21 mouse cellular contexts compared by ENCODE assay signal in the genomic region with DNA sequence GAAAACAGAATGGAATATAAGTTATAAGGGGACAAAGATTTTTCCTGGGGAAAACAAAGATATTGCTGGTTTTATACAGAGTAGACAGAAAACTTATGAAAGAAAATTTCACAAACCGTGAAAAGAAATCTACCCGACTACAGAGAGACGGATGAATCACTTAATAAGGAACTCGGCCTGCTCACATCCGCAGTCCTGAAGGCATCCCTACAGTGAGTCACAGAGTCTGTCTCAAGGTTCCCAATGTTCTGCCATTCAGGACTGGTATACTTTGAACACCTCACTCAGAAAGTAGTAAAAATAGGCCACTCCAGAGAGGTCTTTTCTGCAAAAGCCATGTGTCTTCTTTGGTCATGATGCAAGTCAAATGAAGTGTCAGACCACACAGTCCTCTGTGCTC.
A peak's percentile ranks its signal among the peaks of the same experiment; 100 is the strongest.
DNase-seq lines count a peak whose midpoint lies in the region; ATAC-seq and TF ChIP-seq lines count a peak whose summit lies in the region.
"Had no signal": no experiment of that assay in that cellular context is flagged by ENCODE, and none has a peak within 500 bp of the region (broad histone marks: within the 10 kb centered on the region; RNA-seq: fewer than 3 reads in every experiment).

No protein-coding gene starts in this region.

- no peak for ATAC-seq in forebrain, embryonic 15.5 days (replicated peaks)
- no peak for ATAC-seq in embryonic facial prominence, embryonic 15.5 days (ENCODE audit: insufficient number of reproducible peaks, low FRiP score, low TSS enrichment, low read depth)
- ATAC-seq: forebrain, embryonic 16.5 days; intestine, embryonic 16.5 days had no signal

- DNase-seq in forebrain, embryonic 10.5 days (ENCODE audit: extremely low spot score, low spot score), result no peak
- DNase-seq in embryonic facial prominence, embryonic 10.5 days (ENCODE audit: low spot score), result no peak
- DNase-seq in spleen, postnatal 36 days (ENCODE audit: low spot score in 2 of 2), result no peak
- no peak for DNase-seq in urinary bladder, adult 18-20 months (ENCODE audit: low spot score in 2 of 2)
- no peak for DNase-seq in lung, adult 2 months
- no peak for DNase-seq in cerebellum, postnatal 14 days
- DNase-seq: adrenal gland, postnatal 14 days; cerebellum, adult 2 months; cerebellum, postnatal 10 days; gastrocnemius, postnatal 14 days; heart, adult 2 months; heart, postnatal 14 days; kidney, adult 2 months had no signal

- WGBS in forebrain, embryonic 10.5 days, result 95% methylated on average over 5 of the region's 5 CpGs
- WGBS in forebrain, embryonic 15.5 days, result 93% methylated on average over 5 of the region's 5 CpGs
- WGBS in embryonic facial prominence, embryonic 10.5 days, result 90% methylated on average over 5 of the region's 5 CpGs
- WGBS in embryonic facial prominence, embryonic 15.5 days, result 62% methylated on average over 5 of the region's 5 CpGs
- 88% methylated on average over 5 of the region's 5 CpGs for WGBS in lung, adult 2 months

- H3K9ac ChIP-seq in forebrain, embryonic 15.5 days (replicated peaks), result no peak overlapping the region
- H3K9ac ChIP-seq in embryonic facial prominence, embryonic 15.5 days, result no peak overlapping the region
- H3K9ac ChIP-seq: heart, embryonic 15.5 days; hindbrain, embryonic 15.5 days had no signal

- H3K27me3 ChIP-seq in forebrain, embryonic 10.5 days (ENCODE audit: poor library complexity, severe bottlenecking), result no peaks in the 10 kb centered on the region
- H3K27me3 ChIP-seq in forebrain, embryonic 15.5 days, result no peaks in the 10 kb centered on the region
- no peaks in the 10 kb centered on the region for H3K27me3 ChIP-seq in embryonic facial prominence, embryonic 10.5 days (replicated peaks; ENCODE audit: low read depth, poor library complexity, severe bottlenecking)
- H3K27me3 ChIP-seq in embryonic facial prominence, embryonic 15.5 days, result no peaks in the 10 kb centered on the region
- H3K27me3 ChIP-seq: heart, embryonic 15.5 days; hindbrain, embryonic 15.5 days had no signal

- H3K27ac ChIP-seq in forebrain, embryonic 10.5 days, result peak overlapping the region; percentile 35; the same call in 1 of the 2 replicates
- H3K27ac ChIP-seq in forebrain, embryonic 15.5 days (replicated peaks), result no peak overlapping the region
- peak overlapping the region; percentile 66; the same call in 1 of the 2 replicates for H3K27ac ChIP-seq in embryonic facial prominence, embryonic 10.5 days (replicated peaks)
- peak overlapping the region; percentile 65 for H3K27ac ChIP-seq in embryonic facial prominence, embryonic 15.5 days (replicated peaks)
- H3K27ac ChIP-seq: heart, adult 2 months; heart, embryonic 15.5 days; hindbrain, embryonic 10.5 days; hindbrain, embryonic 15.5 days had no signal

- no peak overlapping the region for H3K4me3 ChIP-seq in forebrain, embryonic 10.5 days
- H3K4me3 ChIP-seq in forebrain, embryonic 15.5 days, result no peak overlapping the region
- H3K4me3 ChIP-seq in embryonic facial prominence, embryonic 10.5 days, result no peak overlapping the region
- H3K4me3 ChIP-seq in embryonic facial prominence, embryonic 15.5 days (replicated peaks), result no peak overlapping the region
- no peak overlapping the region for H3K4me3 ChIP-seq in lung, adult 2 months (replicated peaks; ENCODE audit: extremely low read depth, low read depth, low read length)
- H3K4me3 ChIP-seq: heart, adult 2 months; heart, embryonic 15.5 days; hindbrain, embryonic 10.5 days; hindbrain, embryonic 15.5 days had no signal

- H3K9me3 ChIP-seq in forebrain, embryonic 10.5 days, result no peaks in the 10 kb centered on the region
- no peaks in the 10 kb centered on the region for H3K9me3 ChIP-seq in forebrain, embryonic 15.5 days
- H3K9me3 ChIP-seq in embryonic facial prominence, embryonic 10.5 days, result no peaks in the 10 kb centered on the region
- no peaks in the 10 kb centered on the region for H3K9me3 ChIP-seq in embryonic facial prominence, embryonic 15.5 days (replicated peaks)
- H3K9me3 ChIP-seq: heart, embryonic 15.5 days; hindbrain, embryonic 10.5 days; hindbrain, embryonic 15.5 days had no signal

- no peak for TF ChIP-seq POLR2A in lung, adult 2 months (IDR thresholded peaks at IDR 0.05; ENCODE audit: borderline replicate concordance, extremely low read depth, low read depth, low read length)

- no peak for TF ChIP-seq CTCF in lung, adult 2 months (IDR thresholded peaks at IDR 0.05; ENCODE audit: insufficient read depth, low read length)

- H3K36me3 ChIP-seq in forebrain, embryonic 10.5 days (replicated peaks), result no peaks in the 10 kb centered on the region
- no peaks in the 10 kb centered on the region for H3K36me3 ChIP-seq in forebrain, embryonic 15.5 days
- H3K36me3 ChIP-seq in embryonic facial prominence, embryonic 10.5 days (replicated peaks), result no peaks in the 10 kb centered on the region
- no peaks in the 10 kb centered on the region for H3K36me3 ChIP-seq in embryonic facial prominence, embryonic 15.5 days
- H3K36me3 ChIP-seq: heart, embryonic 15.5 days; hindbrain, embryonic 10.5 days; hindbrain, embryonic 15.5 days had no signal

- no peaks in the 10 kb centered on the region for H3K4me1 ChIP-seq in forebrain, embryonic 10.5 days
- H3K4me1 ChIP-seq in forebrain, embryonic 15.5 days, result peaks cover 13% of the 10 kb centered on the region
- H3K4me1 ChIP-seq in embryonic facial prominence, embryonic 10.5 days, result peaks cover 24% of the 10 kb centered on the region
- peaks cover 8% of the 10 kb centered on the region for H3K4me1 ChIP-seq in embryonic facial prominence, embryonic 15.5 days
- H3K4me1 ChIP-seq in lung, adult 2 months (ENCODE audit: control insufficient read depth, insufficient read depth, low read length), result no peaks in the 10 kb centered on the region
- H3K4me1 ChIP-seq: hindbrain, embryonic 10.5 days had no signal

- no peak overlapping the region for H3K4me2 ChIP-seq in forebrain, embryonic 15.5 days (replicated peaks)
- no peak overlapping the region for H3K4me2 ChIP-seq in embryonic facial prominence, embryonic 15.5 days (replicated peaks)
- H3K4me2 ChIP-seq: heart, embryonic 11.5 days; heart, embryonic 15.5 days; hindbrain, embryonic 15.5 days had no signal
